Mouse (Mus musculus) effector memory CD4-positive, alpha-beta T cell, adult 7 months (primary cell): ENCODE measurements around the gene Cfb. TPM values are rescaled to one million over a fixed set of nuclear protein-coding genes. Genes with fewer than 3 reads are reported as not detected.

Experiments used
- polyA plus RNA-seq: library from polyadenylated mRNA; unstranded; fragments of 100-300 nt; shearing (Covaris generic); gene quantifications from one replicate; pipeline ENCODE4 v1.2.1, GENCODE M21; 2017

Gene Cfb
- 0.40 TPM for polyA plus RNA-seq

DNA sequence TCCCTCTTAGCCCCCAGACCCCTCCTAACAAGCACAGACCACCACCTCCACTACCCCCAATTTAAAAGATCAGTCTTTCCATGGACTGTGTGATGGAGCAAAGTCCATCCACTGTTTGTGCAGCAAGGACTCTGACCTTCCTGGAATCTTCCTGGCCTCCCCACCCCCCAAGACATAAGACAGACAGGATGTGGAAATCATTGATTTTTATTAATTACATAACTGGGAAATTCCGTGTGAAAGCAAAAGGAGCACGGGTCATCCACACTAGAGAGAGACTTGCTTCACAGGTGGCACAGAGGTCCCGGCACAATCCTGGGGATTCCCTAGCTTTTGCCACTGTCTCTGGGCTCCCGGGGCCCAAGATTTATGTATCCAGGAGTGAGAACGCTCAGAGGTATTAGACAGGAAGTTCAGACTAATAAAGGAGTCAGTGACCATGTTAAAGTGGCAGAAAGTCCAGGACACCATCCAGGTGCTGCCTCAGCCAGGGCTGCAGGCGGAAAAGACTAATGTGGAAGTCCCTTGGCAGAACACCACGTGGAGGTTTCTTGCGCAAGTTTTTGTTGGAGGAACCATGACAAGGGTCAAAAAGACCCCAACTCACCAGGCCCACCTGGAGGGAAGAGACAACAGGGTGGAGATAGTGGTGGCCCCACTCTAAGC lies at the start of gene Cfb:
Gene Cfb, minus strand, starts transcription at position 103 of the 666 bp plus-strand sequence.

DNA sequence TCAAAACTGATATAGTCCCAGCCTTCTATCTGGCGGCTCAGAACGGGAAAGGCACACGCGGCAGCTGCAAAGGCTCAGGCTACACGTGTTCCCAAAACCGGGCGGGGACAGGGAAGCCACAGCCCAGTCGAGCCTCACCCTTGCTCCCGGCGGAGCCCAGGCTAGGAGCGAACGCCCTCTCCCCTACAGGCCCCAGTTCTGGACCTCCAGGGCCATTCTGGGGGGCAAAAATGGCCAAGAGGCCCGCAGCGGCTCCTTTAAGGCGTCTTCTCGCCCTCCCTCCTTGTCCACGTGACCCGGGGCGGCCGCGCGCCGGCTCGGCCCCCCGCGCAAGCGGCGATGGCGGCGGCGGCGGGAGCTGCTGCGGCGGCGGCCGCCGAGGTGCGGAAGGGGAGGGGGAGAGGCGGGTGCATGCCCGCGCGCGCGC lies 35.9 kb upstream of the Cfb start, which contains the start of the genes C2 and Ehmt2:
Gene C2, minus strand, starts transcription at position 106 of the 427 bp plus-strand sequence.
Gene Ehmt2, plus strand, starts transcription at position 310 of the 427 bp plus-strand sequence.

DNA sequence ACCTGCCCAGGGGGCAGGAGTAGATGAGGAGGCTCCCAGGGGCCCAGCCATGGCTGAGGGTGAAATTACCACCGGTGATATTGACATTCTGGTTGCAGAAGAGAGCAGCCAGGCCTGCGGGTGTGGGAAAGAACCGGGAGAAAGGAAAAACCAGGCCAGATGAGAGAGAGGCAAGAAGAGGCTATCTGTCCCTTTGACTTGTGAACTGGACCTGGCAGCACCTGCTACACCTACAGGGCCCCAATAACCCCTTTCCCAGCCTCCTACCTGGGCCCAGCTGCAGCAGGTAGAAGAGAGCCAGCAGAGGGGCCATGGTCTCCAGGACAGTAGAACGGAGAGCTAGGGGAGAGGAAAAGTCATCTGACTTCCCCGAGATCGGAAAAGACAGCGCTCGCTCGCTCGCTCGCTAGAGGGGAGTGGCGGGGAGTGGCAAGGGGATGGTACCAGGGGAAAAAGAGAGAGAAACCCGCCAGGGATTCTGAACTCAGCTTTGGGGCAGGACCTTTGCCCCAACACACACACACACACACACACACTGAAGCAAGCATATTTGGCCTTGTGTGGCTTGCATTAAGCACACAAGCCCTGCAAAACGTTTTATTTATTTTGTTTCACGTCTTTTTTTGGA lies 19.5 kb upstream of the Cfb start, which contains the start of gene Gm20547:
Gene Gm20547, minus strand, starts transcription at position 360 of the 628 bp plus-strand sequence.

DNA sequence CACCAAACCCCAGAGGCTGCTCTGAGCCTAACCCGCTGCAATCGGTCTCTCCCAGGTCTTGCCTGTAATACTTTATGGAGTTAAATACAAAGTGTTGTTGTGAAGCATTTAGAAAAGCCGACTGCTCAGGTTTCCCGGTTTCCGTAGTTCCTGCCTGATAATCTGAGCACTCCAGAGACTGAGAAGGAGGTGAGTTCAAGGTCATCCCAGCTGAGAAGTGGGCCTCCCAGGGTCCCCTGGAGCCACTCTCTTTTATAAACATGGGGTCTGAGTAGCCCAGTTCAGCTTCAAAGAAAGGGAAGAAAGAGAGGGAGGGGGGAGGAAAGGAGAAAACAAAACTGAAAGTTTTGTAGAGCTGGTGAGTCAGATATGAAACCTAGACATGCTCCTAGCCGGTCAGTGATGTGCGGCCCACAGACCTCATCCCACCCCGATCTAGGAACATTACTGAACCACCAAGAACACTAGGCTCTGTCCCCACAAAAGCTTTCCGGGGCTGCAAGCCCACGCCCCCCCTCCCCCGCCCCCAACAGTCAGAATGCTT lies 17.1 kb upstream of the Cfb start, which contains the start of gene Zbtb12:
Gene Zbtb12, plus strand, starts transcription at position 148 of the 544 bp plus-strand sequence.

DNA sequence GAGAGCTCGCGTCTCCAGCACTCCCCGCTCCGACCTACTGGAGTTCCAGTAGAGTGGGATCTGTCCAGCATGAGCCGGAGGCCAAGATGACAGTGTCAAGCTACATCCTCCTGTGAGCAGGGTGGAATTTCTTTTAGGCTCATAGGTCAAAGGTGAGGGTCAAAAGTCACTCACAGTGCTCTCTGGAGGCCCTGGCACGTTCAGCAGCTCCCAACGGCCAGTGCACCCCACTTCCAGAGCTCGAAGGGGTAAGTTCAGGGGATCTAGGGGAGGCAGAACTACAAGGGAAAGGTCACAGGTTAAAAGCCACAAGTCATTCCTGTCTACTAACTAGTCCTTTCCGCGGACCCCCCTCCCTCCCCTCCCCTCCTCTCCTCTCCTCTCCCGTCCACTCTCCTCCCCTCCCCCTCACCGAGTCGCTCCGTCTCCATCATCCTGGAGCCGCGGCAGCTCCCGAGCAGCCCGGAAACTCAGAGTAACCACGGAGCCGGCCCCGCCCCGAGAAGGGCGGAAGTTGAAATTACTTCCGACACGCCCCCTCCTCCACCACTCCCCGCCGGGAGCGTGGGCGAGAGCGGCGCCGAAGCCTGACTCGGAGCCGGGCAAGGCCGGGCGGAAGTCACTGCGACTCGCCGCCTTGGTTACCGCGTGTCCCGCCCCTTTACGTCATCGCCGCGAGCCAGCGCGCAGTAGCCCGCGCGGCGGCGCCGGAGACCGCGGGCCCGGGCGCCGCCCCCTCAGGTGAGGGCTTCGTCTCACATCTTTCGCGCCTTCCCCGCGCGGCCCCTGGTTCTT lies 12.4 kb downstream of the Cfb start, which contains the start of the genes Skiv2l and Nelfe:
Gene Skiv2l, minus strand, starts transcription at position 489 of the 795 bp plus-strand sequence.
Gene Nelfe, plus strand, starts transcription at position 670 of the 795 bp plus-strand sequence.

DNA sequence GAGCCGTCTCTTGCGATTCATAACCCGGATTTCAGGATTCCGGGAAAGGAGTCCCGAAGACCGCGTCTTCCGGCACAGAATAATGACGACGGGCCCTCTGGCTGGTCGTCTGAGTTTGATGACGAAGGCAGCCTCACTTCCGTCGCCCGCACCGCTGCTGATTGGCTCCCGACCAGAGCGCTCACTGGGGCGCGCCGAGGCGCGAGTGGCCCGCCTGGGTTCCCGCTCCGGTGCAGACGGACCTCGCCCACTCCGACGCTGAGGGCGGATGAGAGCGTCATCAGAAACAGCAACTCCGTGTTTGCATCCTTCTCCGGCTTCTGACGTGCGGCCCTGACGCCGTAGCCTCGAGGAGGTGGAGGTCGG lies 25.5 kb downstream of the Cfb start, which contains the start of the genes Stk19 and Dxo:
Gene Stk19, minus strand, starts transcription at position 90 of the 366 bp plus-strand sequence.
Gene Dxo, plus strand, starts transcription at position 164 of the 366 bp plus-strand sequence.

Other genes starting within 250 kb of the Cfb start
- gene Egfl8, start 246.5 kb downstream of the Cfb start, polyA plus RNA-seq, result 3.2 TPM
- 28.8 TPM for gene Ppt2, start 234.0 kb downstream of the Cfb start, polyA plus RNA-seq
- 20.9 TPM for gene Prrt1, start 233.0 kb downstream of the Cfb start, polyA plus RNA-seq
- gene Fkbpl, start 217.8 kb downstream of the Cfb start, polyA plus RNA-seq, result 1.00 TPM
- 55.9 TPM for gene Atf6b, start 215.4 kb downstream of the Cfb start, polyA plus RNA-seq
- gene Tnxb, start 192.0 kb downstream of the Cfb start, polyA plus RNA-seq, result 0.02 TPM
- not detected for gene C4b, start 118.6 kb downstream of the Cfb start, polyA plus RNA-seq
- gene Cyp21a1, start 58.0 kb downstream of the Cfb start, polyA plus RNA-seq, result not detected
- gene Stk19, start 25.6 kb downstream of the Cfb start, polyA plus RNA-seq, result 22.8 TPM
- 93.8 TPM for gene Dxo, start 25.5 kb downstream of the Cfb start, polyA plus RNA-seq
- 117 TPM for gene Skiv2l, start 12.3 kb downstream of the Cfb start, polyA plus RNA-seq
- 34.7 TPM for gene Nelfe, start 12.1 kb downstream of the Cfb start, polyA plus RNA-seq
- 0.38 TPM for gene Zbtb12, start 17.0 kb upstream of the Cfb start, polyA plus RNA-seq
- gene Gm20547, start 19.5 kb upstream of the Cfb start, polyA plus RNA-seq, result not detected
- gene C2, start 35.7 kb upstream of the Cfb start, polyA plus RNA-seq, result 1.4 TPM
- gene Ehmt2, start 36.0 kb upstream of the Cfb start, polyA plus RNA-seq, result 55.0 TPM
- not detected for gene Slc44a4, start 51.9 kb upstream of the Cfb start, polyA plus RNA-seq
- 63.5 TPM for gene Neu1, start 68.7 kb upstream of the Cfb start, polyA plus RNA-seq
- 1,521 TPM for gene Hspa1b, start 96.7 kb upstream of the Cfb start, polyA plus RNA-seq
- 90.8 TPM for gene Gm20481, start 107.4 kb upstream of the Cfb start, polyA plus RNA-seq
- 909 TPM for gene Hspa1a, start 109.6 kb upstream of the Cfb start, polyA plus RNA-seq
- gene Hspa1l, start 110.2 kb upstream of the Cfb start, polyA plus RNA-seq, result not detected
- gene Lsm2, start 119.3 kb upstream of the Cfb start, polyA plus RNA-seq, result 50.0 TPM
- gene Vars, start 138.5 kb upstream of the Cfb start, polyA plus RNA-seq, result 214 TPM
- gene Vwa7, start 154.1 kb upstream of the Cfb start, polyA plus RNA-seq, result 0.37 TPM
- gene Sapcd1, start 165.5 kb upstream of the Cfb start, polyA plus RNA-seq, result not detected
- 2.2 TPM for gene Msh5, start 184.2 kb upstream of the Cfb start, polyA plus RNA-seq
- 334 TPM for gene Clic1, start 187.4 kb upstream of the Cfb start, polyA plus RNA-seq
- 0.85 TPM for gene Ddah2, start 196.5 kb upstream of the Cfb start, polyA plus RNA-seq
- not detected for gene Ly6g6c, start 202.9 kb upstream of the Cfb start, polyA plus RNA-seq
- not detected for gene Mpig6b, start 203.7 kb upstream of the Cfb start, polyA plus RNA-seq
- gene Ly6g6e, start 214.4 kb upstream of the Cfb start, polyA plus RNA-seq, result not detected
- not detected for gene Ly6g6d, start 215.5 kb upstream of the Cfb start, polyA plus RNA-seq
- gene Ly6g6f, start 223.1 kb upstream of the Cfb start, polyA plus RNA-seq, result not detected
- gene Abhd16a, start 226.7 kb upstream of the Cfb start, polyA plus RNA-seq, result 79.3 TPM
- not detected for gene Ly6g5c, start 245.8 kb upstream of the Cfb start, polyA plus RNA-seq